Mouse (Mus musculus): ENCODE results near the gene Sult2b1.

Gene Sult2b1

DNA sequence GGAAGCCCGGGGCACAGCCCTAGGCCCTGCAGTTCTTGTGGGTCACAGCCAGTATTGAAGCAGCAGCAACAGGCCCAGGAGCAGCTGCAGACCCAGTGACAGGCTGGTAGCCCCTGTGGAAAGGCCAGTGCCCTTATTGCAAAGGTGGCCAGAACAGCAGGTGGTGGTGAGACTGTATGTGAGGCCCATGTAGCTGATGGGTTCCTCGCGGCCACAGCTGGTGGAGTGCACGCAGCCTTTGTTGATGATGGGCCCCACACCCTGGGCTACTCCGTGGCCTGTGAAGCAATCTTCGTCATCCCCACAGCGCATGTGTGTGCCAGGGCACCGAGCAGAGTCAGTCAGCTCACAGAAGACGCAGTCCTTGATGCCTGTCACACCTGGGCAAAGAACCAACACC, 59.3 kb downstream of the Sult2b1 start:
- no peak for DNase-seq (ENCODE audit: low spot score)

- no peak for DNase-seq (ENCODE audit: low spot score)
These were observed 60.7 kb downstream of the Sult2b1 start for GRCm38 (mm10) chr7:45723781-45724180.

GRCm38 (mm10) chr7:45723301-45723700, 61.2 kb downstream of the Sult2b1 start:
- no peak for DNase-seq (ENCODE audit: low spot score)

DNA sequence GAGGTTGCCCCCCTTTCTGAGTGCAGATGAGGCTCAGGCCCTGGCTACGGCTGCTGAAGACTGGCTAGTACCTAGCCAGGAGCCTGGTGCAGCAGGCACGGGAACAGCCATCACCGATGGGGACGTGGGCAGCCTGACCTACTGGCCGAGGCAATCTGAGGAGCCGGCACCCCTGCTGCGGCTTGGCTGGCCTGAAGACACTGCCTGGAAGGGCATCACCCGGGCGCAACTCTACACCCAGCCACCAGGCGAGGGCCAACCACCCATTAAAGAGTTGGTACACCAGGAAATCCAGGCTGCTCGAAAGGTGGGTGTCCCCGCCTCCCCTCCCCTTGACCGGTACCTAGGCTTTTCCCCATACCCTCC, 62.1 kb downstream of the Sult2b1 start:
- DNase-seq (ENCODE audit: low spot score): no peak

DNA sequence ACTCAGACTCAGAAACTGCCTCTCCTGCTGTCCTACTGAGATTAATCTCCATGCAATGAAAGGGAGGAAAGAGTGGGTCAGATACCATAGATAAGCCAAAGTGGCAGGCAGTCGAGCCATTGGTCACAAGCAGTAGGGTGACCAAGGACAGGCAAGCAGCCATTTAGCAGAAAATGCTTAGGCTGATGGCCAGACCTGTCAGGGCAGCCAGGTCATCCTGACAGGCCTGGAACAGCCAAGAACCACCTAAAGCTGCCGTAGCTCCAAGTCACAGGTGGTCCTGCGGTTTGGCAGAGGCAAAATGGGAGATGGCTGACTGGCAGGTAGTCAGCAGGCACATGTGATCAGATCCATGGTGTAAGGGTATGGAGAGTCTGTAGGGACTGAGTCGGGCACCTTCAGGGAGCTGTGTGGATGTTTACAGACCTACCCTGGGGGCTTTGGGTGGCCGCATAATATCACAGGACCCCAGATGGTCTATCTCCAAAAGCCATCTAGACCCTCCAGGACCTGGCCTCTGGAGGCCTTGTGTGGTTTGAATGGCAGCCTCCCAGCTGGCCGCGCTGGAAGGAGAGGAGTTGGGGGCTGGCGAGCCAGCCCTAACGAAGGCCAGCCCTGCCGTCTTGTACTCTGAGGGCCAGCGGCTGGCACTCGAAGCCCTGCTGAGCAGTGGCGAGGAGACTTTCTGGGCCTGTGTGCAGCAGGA, 62.7 kb downstream of the Sult2b1 start:
- DNase-seq (ENCODE audit: low spot score): no peak

- no peak for DNase-seq (ENCODE audit: low spot score)
These were observed 63.3 kb downstream of the Sult2b1 start for GRCm38 (mm10) chr7:45721234-45721571.

- no peak for DNase-seq (ENCODE audit: low spot score)
These were observed 63.8 kb downstream of the Sult2b1 start, which contains the start of gene Fam83e for GRCm38 (mm10) chr7:45720413-45721233. Gene Fam83e (plus strand): TSS chr7:45721212.

- no peak for DNase-seq (ENCODE audit: low spot score)
These were observed 64.6 kb downstream of the Sult2b1 start for GRCm38 (mm10) chr7:45719738-45720412.

- no peak for DNase-seq (ENCODE audit: low spot score)
These were observed 65.3 kb downstream of the Sult2b1 start for GRCm38 (mm10) chr7:45719180-45719579.

DNA sequence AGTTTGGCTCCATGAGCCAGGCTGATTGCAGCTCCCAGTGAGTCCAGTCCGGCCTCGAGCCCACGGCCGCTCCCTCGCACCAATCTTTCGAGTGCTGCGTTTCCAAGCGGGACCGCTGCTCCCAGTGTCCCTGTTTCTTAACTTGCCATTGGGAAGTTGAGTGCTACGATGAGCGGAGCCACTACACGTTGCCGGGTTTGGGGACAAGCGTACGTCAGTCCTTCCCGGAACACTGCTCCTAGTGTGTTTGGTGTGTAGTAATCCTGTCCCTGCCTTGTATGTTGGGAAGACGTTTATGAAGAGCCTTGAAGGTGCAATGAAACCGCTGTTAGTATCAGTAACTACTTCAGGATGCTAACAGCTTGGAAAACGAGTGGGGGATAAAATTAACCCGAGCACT, 66.1 kb downstream of the Sult2b1 start:
- DNase-seq (ENCODE audit: low spot score): no peak

GRCm38 (mm10) chr7:45717918-45718297, 66.6 kb downstream of the Sult2b1 start, which contains the start of gene Sphk2:
Gene Sphk2 (minus strand): TSS chr7:45718002.
- peak; percentile 98 for DNase-seq (ENCODE audit: low spot score)

GRCm38 (mm10) chr7:45716952-45717917, 67.2 kb downstream of the Sult2b1 start:
- DNase-seq (ENCODE audit: low spot score): no peak

DNA sequence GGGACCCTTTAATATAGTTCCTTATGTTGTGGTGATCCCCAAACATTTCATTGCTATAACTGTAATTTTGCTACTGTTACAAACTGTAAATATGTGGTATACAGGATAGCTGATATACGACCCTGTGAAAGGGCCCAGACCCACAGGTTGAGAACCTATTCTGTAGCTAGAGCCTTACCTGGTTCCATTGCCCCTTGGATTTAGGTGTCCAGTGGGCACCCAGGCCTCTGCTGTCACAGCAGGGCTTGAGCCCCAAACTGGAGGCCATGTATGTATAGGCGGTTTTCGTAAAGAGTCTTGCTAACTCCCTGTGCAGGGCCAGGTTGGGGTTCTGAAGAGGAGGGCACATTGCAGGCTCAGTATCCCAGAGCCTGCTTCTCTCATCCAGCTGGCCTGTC, 68.0 kb downstream of the Sult2b1 start:
- DNase-seq (ENCODE audit: low spot score): no peak

- no peak for DNase-seq (ENCODE audit: low spot score)
These were observed 68.6 kb downstream of the Sult2b1 start for GRCm38 (mm10) chr7:45715741-45716459.

GRCm38 (mm10) chr7:45715090-45715708, 69.3 kb downstream of the Sult2b1 start, which contains the start of gene Rpl18:
Gene Rpl18 (plus strand): TSS chr7:45715457.
- peak; percentile 93 for DNase-seq (ENCODE audit: low spot score)

GRCm38 (mm10) chr7:45714630-45715089, 69.8 kb downstream of the Sult2b1 start:
- DNase-seq (ENCODE audit: low spot score): peak; percentile 57

DNA sequence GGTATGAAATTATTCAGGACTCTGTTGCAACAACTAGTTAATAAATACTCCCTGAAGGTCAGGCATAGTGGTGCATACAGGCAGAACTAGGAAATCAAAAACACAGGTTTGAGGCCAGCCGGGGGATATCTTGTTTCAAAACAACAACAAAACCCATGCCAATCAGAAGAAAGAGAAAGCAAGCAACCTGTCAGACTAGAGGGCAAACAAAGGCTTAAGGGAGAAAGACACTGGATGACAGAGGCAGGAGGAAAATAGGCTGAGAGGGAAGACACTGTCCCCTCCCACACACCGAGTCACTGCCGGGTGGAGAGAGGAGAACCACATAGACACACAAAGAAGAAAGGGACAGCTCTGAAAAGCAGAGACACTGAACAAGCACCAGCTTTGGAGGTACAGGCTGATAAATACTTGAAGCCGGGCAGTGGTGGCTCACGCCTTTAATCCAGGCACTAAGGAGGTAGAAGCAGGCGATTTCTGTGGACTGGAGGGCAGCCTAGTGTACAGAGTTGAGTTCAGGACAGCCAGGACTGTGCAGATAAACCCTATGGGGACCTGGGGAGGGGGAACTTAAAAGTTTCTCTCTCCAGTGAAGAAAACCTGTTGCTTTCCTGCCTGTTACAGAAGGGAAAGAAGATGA, 70.5 kb downstream of the Sult2b1 start:
- no peak for DNase-seq (ENCODE audit: low spot score)

- no peak for DNase-seq (ENCODE audit: low spot score)
These were observed 71.1 kb downstream of the Sult2b1 start for GRCm38 (mm10) chr7:45713396-45713795.

DNA sequence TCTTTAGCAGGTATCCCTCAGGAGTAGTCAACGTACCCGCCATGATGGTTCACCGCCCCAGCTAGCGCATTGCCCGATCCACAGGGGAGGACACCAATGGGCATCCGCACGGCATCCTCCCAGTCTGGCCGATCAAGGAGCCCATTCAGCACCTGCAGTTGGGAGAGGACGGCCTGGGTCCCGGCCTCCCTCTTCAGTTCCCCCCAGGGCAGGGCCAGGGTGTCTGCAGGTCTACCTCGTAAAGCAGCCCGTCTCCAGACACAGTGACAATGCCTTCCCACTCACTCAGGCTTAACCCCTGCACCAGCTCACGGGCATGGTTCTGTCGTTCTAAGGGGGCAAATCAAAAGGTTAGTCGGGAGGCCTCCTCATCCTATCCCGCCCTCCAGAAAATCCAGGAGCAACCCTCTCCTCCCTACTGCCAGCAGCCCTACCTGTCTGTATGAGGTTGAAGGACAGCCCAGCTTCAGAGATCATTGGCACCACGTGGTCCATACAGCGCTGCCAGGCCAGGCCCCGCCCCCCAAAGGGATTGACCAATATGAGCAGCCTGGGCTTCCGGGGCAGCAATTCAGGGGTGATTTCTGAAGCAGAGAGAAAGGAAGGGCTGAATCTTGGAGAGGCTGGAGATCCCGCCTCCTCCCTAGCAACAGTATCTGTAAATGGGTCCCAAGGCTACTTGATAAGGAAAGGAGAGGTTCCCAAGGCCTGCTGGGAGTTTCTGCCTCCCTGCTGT, 72.3 kb downstream of the Sult2b1 start:
- no peak for DNase-seq (ENCODE audit: low spot score)
